Mouse (Mus musculus): Measurements from ENCODE around the gene Bcorl1.
"Not testable (repeated sequence)": the region's sequence is repeated elsewhere in the genome, so short reads cannot be mapped to it uniquely, and the experiment has no call there.

GRCm38 (mm10) chrX:48436082-48436481 lies 94.9 kb downstream of the Bcorl1 start:
- not testable (repeated sequence) for TF ChIP-seq CTCF (IDR thresholded peaks at IDR 0.05; ENCODE audit: control insufficient read depth, insufficient read depth, low read length); POLR2A (IDR thresholded peaks at IDR 0.05; ENCODE audit: borderline replicate concordance, control insufficient read depth, low read depth, low read length)
